9 mouse cellular contexts compared by ENCODE assay signal in the genomic region with DNA sequence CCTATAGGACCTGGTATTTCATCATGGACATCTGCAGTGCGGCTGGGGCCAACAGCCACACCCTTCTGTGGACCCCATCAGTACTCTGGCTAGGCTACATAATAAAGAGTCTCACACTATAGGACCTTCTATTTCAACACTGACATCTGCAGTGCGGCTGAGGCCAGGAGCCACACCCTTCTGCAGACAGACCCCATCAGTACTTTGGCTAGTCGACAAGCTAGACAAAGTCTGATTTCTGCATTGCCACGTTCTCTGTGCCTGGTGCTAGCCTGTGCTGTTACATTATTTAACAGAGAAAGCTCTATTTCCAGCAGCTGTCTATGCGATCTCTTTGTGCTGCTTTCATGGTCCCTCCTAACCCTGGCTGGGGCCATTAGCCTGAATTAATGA. TPM values are rescaled to one million over a fixed set of nuclear protein-coding genes. Genes with fewer than 3 reads are reported as not detected.
DNase-seq lines count a peak whose midpoint lies in the region; ATAC-seq and TF ChIP-seq lines count a peak whose summit lies in the region.
"Had no signal": no experiment of that assay in that cellular context is flagged by ENCODE, and none has a peak within 500 bp of the region (broad histone marks: within the 10 kb centered on the region; RNA-seq: fewer than 3 reads in every experiment).

No protein-coding gene starts in this region.

- H3K27ac ChIP-seq in left cerebral cortex, adult 2 months: peak overlapping the region; percentile 100
- H3K27ac ChIP-seq in intestine, embryonic 16.5 days (ENCODE audit: low read length): 0 out of 2 replicates have a peak overlapping the region, but pooled peaks have one; percentile 49
- peak overlapping the region; percentile 99 for H3K27ac ChIP-seq in neural tube, embryonic 14.5 days (ENCODE audit: low read depth, low read length)

- peak overlapping the region; percentile 55 for H3K9ac ChIP-seq in intestine, embryonic 16.5 days (ENCODE audit: low read depth, low read length)
- H3K9ac ChIP-seq in neural tube, embryonic 14.5 days (replicated peaks; ENCODE audit: low read depth, low read length): peak overlapping the region; percentile 100

- no peak for TF ChIP-seq CTCF in left cerebral cortex, adult 2 months (IDR thresholded peaks at IDR 0.05)

- H3K9me3 ChIP-seq in intestine, embryonic 16.5 days (ENCODE audit: control insufficient read depth, low read length): no peaks in the 10 kb centered on the region
- H3K9me3 ChIP-seq in neural tube, embryonic 14.5 days (ENCODE audit: control insufficient read depth, low read length): no peaks in the 10 kb centered on the region

- 22% methylated on average over 5 of the region's 5 CpGs for WGBS in intestine, embryonic 16.5 days
- 2% methylated on average over 5 of the region's 5 CpGs for WGBS in neural tube, embryonic 14.5 days

- peak overlapping the region; percentile 86 for H3K4me3 ChIP-seq in left cerebral cortex, adult 2 months
- H3K4me3 ChIP-seq in intestine, embryonic 16.5 days (ENCODE audit: low read length): peak overlapping the region; percentile 44
- H3K4me3 ChIP-seq in neural tube, embryonic 14.5 days (ENCODE audit: low read depth, low read length): peak overlapping the region; percentile 84

- no peak for DNase-seq in left cerebral cortex, adult 2 months (ENCODE audit: extremely low spot score in 1 of 2, low spot score in 2 of 2)
- DNase-seq in left cerebral cortex, adult 9 months (ENCODE audit: low spot score in 2 of 2): no peak
- peak; percentile 25 for DNase-seq in embryo, embryonic 9.5 days (ENCODE audit: extremely low spot score)
- no peak for DNase-seq in adrenal gland, adult (ENCODE audit: inconsistent age in 2 of 2, low spot score in 1 of 2)
- DNase-seq in testis, postnatal 10 days (ENCODE audit: low spot score): no peak

- H3K27me3 ChIP-seq in intestine, embryonic 16.5 days (replicated peaks; ENCODE audit: control insufficient read depth, insufficient read depth, low read length): no peaks in the 10 kb centered on the region
- H3K27me3 ChIP-seq in neural tube, embryonic 14.5 days (ENCODE audit: control insufficient read depth, insufficient read depth, low read length): no peaks in the 10 kb centered on the region

- H3K36me3 ChIP-seq in intestine, embryonic 16.5 days (ENCODE audit: control insufficient read depth, insufficient read depth, low read length): no peaks in the 10 kb centered on the region
- peaks cover 10% of the 10 kb centered on the region; the same call in 1 of the 2 replicates for H3K36me3 ChIP-seq in neural tube, embryonic 14.5 days (ENCODE audit: control insufficient read depth, insufficient read depth, low read length)

- H3K4me1 ChIP-seq in intestine, embryonic 16.5 days (ENCODE audit: control insufficient read depth, insufficient read depth, low read length): no peaks in the 10 kb centered on the region
- H3K4me1 ChIP-seq in neural tube, embryonic 14.5 days (ENCODE audit: control insufficient read depth, insufficient read depth, low read length): peaks cover 16% of the 10 kb centered on the region; the same call in 1 of the 2 replicates

- no peak for ATAC-seq in intestine, embryonic 16.5 days
- peak; percentile 22; the same call in 1 of the 2 replicates for ATAC-seq in neural tube, embryonic 14.5 days (ENCODE audit: low read depth)
- ATAC-seq in activated CD4-positive, CD25-positive, alpha-beta regulatory T cell, adult 4 months: no peak

- intact Hi-C loops in left cerebral cortex, adult 2 months (cut with DNase I): loop anchor here (2.0 kb wide), 1 partner anchor 33 kb away; no protein-coding TSS in a partner anchor

- H3K4me2 ChIP-seq in intestine, embryonic 16.5 days (ENCODE audit: low read depth, low read length): peak overlapping the region; percentile 69
- H3K4me2 ChIP-seq in neural tube, embryonic 14.5 days (ENCODE audit: low read depth, low read length): peak overlapping the region; percentile 54

RNA-seq across cellular contexts. Expression of a gene that starts 1.3 kb away (rescaled TPM):
- total RNA-seq in left cerebral cortex, adult 2 months (2021): not detected
- not detected in 2 replicates for polyA plus RNA-seq in intestine, embryonic 16.5 days (2015; fragmentation: Nextera tagmentation; extraction: Ambion mirVana)
- not detected in 2 replicates for polyA plus RNA-seq in neural tube, embryonic 14.5 days (2014; fragmentation: Nextera tagmentation; extraction: Ambion mirVana)
- not detected for polyA plus RNA-seq in activated CD4-positive, CD25-positive, alpha-beta regulatory T cell, adult 4 months (2017; shearing (Covaris generic))
- total RNA-seq: liver, adult 2 months had no signal

RNA-seq across cellular contexts. Expression of a gene that starts 1.4 kb away (rescaled TPM):
- total RNA-seq in left cerebral cortex, adult 2 months (2021): 100 to 1,000 TPM; 817 to 827 TPM
- polyA plus RNA-seq in intestine, embryonic 16.5 days (2015; fragmentation: Nextera tagmentation; extraction: Ambion mirVana): 816 and 895 TPM in 2 replicates
- 13,706 and 14,496 TPM in 2 replicates for polyA plus RNA-seq in neural tube, embryonic 14.5 days (2014; fragmentation: Nextera tagmentation; extraction: Ambion mirVana)
- 100 to 1,000 TPM; 243 to 273 TPM for polyA plus RNA-seq in activated CD4-positive, CD25-positive, alpha-beta regulatory T cell, adult 4 months (2017; shearing (Covaris generic))

RNA-seq across cellular contexts. Expression of a gene that starts 17.7 kb away (rescaled TPM):
- 100 to 1,000 TPM; 509 to 550 TPM for total RNA-seq in left cerebral cortex, adult 2 months (2021)
- 1,159 and 1,322 TPM in 2 replicates for polyA plus RNA-seq in intestine, embryonic 16.5 days (2015; fragmentation: Nextera tagmentation; extraction: Ambion mirVana)
- 1,186 and 1,301 TPM in 2 replicates for polyA plus RNA-seq in neural tube, embryonic 14.5 days (2014; fragmentation: Nextera tagmentation; extraction: Ambion mirVana)
- 100 to 1,000 TPM; 510 to 711 TPM for polyA plus RNA-seq in activated CD4-positive, CD25-positive, alpha-beta regulatory T cell, adult 4 months (2017; shearing (Covaris generic))

RNA-seq across cellular contexts. Expression of a gene that starts 34.0 kb away (rescaled TPM):
- total RNA-seq in left cerebral cortex, adult 2 months (2021): 10 to 100 TPM; 17.8 to 19.1 TPM
- polyA plus RNA-seq in intestine, embryonic 16.5 days (2015; fragmentation: Nextera tagmentation; extraction: Ambion mirVana): 20.4 and 23.6 TPM in 2 replicates
- 7.3 and 10.5 TPM in 2 replicates for polyA plus RNA-seq in neural tube, embryonic 14.5 days (2014; fragmentation: Nextera tagmentation; extraction: Ambion mirVana)
- polyA plus RNA-seq in activated CD4-positive, CD25-positive, alpha-beta regulatory T cell, adult 4 months (2017; shearing (Covaris generic)): 10 to 100 TPM; 24.2 to 42.0 TPM

RNA-seq across cellular contexts. Expression of a gene that starts 53.7 kb away (rescaled TPM):
- total RNA-seq in left cerebral cortex, adult 2 months (2021): under 1 TPM in 1 of 2 experiments, not detected in 1; 0.28 TPM
- polyA plus RNA-seq in intestine, embryonic 16.5 days (2015; fragmentation: Nextera tagmentation; extraction: Ambion mirVana): 0.83 and 1.6 TPM in 2 replicates
- polyA plus RNA-seq in neural tube, embryonic 14.5 days (2014; fragmentation: Nextera tagmentation; extraction: Ambion mirVana): 0.32 and 2.0 TPM in 2 replicates
- under 1 TPM; 0.11 to 0.15 TPM for polyA plus RNA-seq in activated CD4-positive, CD25-positive, alpha-beta regulatory T cell, adult 4 months (2017; shearing (Covaris generic))

Comparison
In these comparisons a context has a peak if more than half of its experiments do, and no peak if none do; other contexts are left out.
1. H3K27ac ChIP-seq: peak in every context shown above with its lines; median percentile 100 in left cerebral cortex, adult 2 months; 99 in neural tube, embryonic 14.5 days; 49 in intestine, embryonic 16.5 days.
2. RNA of a gene that starts 1.4 kb away (polyA plus RNA-seq): 13,706 to 14,496 TPM in neural tube, embryonic 14.5 days; 816 to 895 TPM in intestine, embryonic 16.5 days and 243 to 273 TPM in activated CD4-positive, CD25-positive, alpha-beta regulatory T cell, adult 4 months; every median in the first group is over 10 times any median in the second.
3. Peak in every context shown above with its lines, with median percentiles within 50 percentile points of each other: H3K4me3 ChIP-seq.